Mouse (Mus musculus): ENCODE measurements at regions not wholly inside any gene's neighbourhood (a gene's known extent, or its start where the extent isn't known, plus 50 kb on each side); places are given as distances from the start of the nearest gene placed in this dataset.

DNA sequence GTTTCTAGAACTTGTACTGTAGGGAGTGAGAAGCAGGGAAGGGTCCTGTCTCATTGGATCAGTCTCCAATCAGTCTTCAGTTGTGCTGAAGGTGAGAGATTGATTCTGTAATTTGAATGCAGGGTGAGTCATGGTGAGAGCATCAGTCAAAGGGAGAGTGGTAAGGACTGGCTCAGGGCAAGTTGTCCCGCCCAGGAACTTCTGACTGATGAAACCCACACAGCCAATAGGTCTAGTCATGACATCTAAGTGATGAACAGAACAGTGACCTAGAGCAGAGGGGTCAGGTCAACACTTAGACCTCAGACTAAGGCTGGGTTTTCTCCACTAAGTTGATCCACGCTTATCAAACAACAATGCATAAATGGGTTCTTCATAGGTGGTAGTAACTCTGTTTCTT lies 82.4 kb upstream of the Rab3gap2 start:
- TF ChIP-seq CTCF (conservative IDR thresholded peaks at IDR 0.05; ENCODE audit: low read length): no peak
- no peak for TF ChIP-seq NANOG (IDR thresholded peaks at IDR 0.05; ENCODE audit: borderline replicate concordance, low read length)
- TF ChIP-seq POU5F1 (IDR thresholded peaks at IDR 0.05; ENCODE audit: borderline replicate concordance, low read length): no peak
